Mouse (Mus musculus) ES-E14 (cell line): Measurements from ENCODE around the gene Cd37.

ENCODE experiments used
- CHD2 ChIP-seq: IDR thresholded peaks from 2 replicates; pipeline ENCODE4 v1.6.1; 2014; ENCODE audit warnings: mild to moderate bottlenecking, low read depth, low read length, inconsistent platforms
- ZC3H11A ChIP-seq: IDR thresholded peaks from 2 replicates; pipeline ENCODE4 v1.6.1; 2012; ENCODE audit warnings: low read depth, mild to moderate bottlenecking, inconsistent platforms, low read length, borderline replicate concordance

GRCm38 (mm10) chr7:45216442-45217183 is 22.3 kb downstream of the Cd37 start:
- TF ChIP-seq CHD2 (no peak), ZC3H11A (no peak)
